Mouse (Mus musculus): ENCODE results near the gene Zfp628. TPM values are rescaled to one million over a fixed set of nuclear protein-coding genes. Genes with fewer than 3 reads are reported as not detected.
"Not testable (repeated sequence)": the region's sequence is repeated elsewhere in the genome, so short reads cannot be mapped to it uniquely, and the experiment has no call there.

Zfp628 gene
- total RNA-seq (2021): 1 to 10 TPM; 7.9 to 8.4 TPM
- long read RNA-seq, experiment 1, partial matches to known transcripts: 0 of 3 reads
- long read RNA-seq, experiment 1, other reads (novel, unspliced or antisense): 2 of 3 reads
- long read RNA-seq, experiment 2, partial matches to known transcripts: 0 of 4 reads
- long read RNA-seq, experiment 2, other reads (novel, unspliced or antisense): 4 of 4 reads

GRCm38 (mm10) chr7:4915007-4915665 is at the start of gene Zfp628:
Zfp628 (plus strand) TSS chr7:4915217.
- peak; percentile 93 for DNase-seq
- intact Hi-C loops (cut with DNase I; ENCODE audit: low total_unique reads): no loop called here

- intact Hi-C loops (cut with DNase I; ENCODE audit: low total_unique reads): no loop called here
- DNase-seq: peak; percentile 94
Observed at GRCm38 (mm10) chr7:4865579-4866493, 49.2 kb upstream of the Zfp628 start.

- no peak for DNase-seq
- intact Hi-C loops (cut with DNase I; ENCODE audit: low total_unique reads): no loop called here
Observed at GRCm38 (mm10) chr7:4866631-4867180, 48.3 kb upstream of the Zfp628 start.

GRCm38 (mm10) chr7:4870133-4870532 is 44.9 kb upstream of the Zfp628 start, which contains the start of gene Isoc2b:
Isoc2b (minus strand) TSS chr7:4870258.
- intact Hi-C loops (cut with DNase I; ENCODE audit: low total_unique reads): no loop called here
- DNase-seq: no peak

GRCm38 (mm10) chr7:4876753-4877221 is 38.2 kb upstream of the Zfp628 start, which contains the start of gene Isoc2a:
Isoc2a (plus strand) TSS chr7:4877153.
- intact Hi-C loops (cut with DNase I; ENCODE audit: low total_unique reads): no loop called here
- DNase-seq: peak; percentile 89

GRCm38 (mm10) chr7:4877226-4877625 is 37.8 kb upstream of the Zfp628 start:
- DNase-seq: no peak
- intact Hi-C loops (cut with DNase I; ENCODE audit: low total_unique reads): no loop called here

- intact Hi-C loops (cut with DNase I; ENCODE audit: low total_unique reads): no loop called here
- DNase-seq: no peak
Observed at GRCm38 (mm10) chr7:4878186-4878585, 36.8 kb upstream of the Zfp628 start.

GRCm38 (mm10) chr7:4879036-4879435 is 36.0 kb upstream of the Zfp628 start:
- intact Hi-C loops (cut with DNase I; ENCODE audit: low total_unique reads); DNase-seq: not testable (repeated sequence)

- no peak for DNase-seq
- intact Hi-C loops (cut with DNase I; ENCODE audit: low total_unique reads): no loop called here
Observed at GRCm38 (mm10) chr7:4886680-4887079, 28.3 kb upstream of the Zfp628 start.

- intact Hi-C loops (cut with DNase I; ENCODE audit: low total_unique reads): no loop called here
- no peak for DNase-seq
Observed at GRCm38 (mm10) chr7:4895186-4895585, 19.8 kb upstream of the Zfp628 start.

GRCm38 (mm10) chr7:4898851-4899648 is 16.0 kb upstream of the Zfp628 start:
- intact Hi-C loops (cut with DNase I; ENCODE audit: low total_unique reads): no loop called here
- DNase-seq: no peak

GRCm38 (mm10) chr7:4899649-4900522 is 15.1 kb upstream of the Zfp628 start:
- intact Hi-C loops (cut with DNase I; ENCODE audit: low total_unique reads): no loop called here
- peak; percentile 45 for DNase-seq

- DNase-seq: no peak
- intact Hi-C loops (cut with DNase I; ENCODE audit: low total_unique reads): no loop called here
Observed at GRCm38 (mm10) chr7:4900523-4900851, 14.5 kb upstream of the Zfp628 start.

GRCm38 (mm10) chr7:4901171-4901570 is 13.8 kb upstream of the Zfp628 start:
- DNase-seq: no peak
- intact Hi-C loops (cut with DNase I; ENCODE audit: low total_unique reads): no loop called here

- DNase-seq: no peak
- intact Hi-C loops (cut with DNase I; ENCODE audit: low total_unique reads): no loop called here
Observed at GRCm38 (mm10) chr7:4902404-4902803, 12.6 kb upstream of the Zfp628 start.

- intact Hi-C loops (cut with DNase I; ENCODE audit: low total_unique reads): no loop called here
- no peak for DNase-seq
Observed at GRCm38 (mm10) chr7:4906466-4906950, 8.5 kb upstream of the Zfp628 start, which contains the start of gene Gm36210. Gm36210 (minus strand) TSS chr7:4906516.

GRCm38 (mm10) chr7:4911561-4911960 is 3.5 kb upstream of the Zfp628 start:
- intact Hi-C loops (cut with DNase I; ENCODE audit: low total_unique reads): no loop called here
- peak; percentile 73 for DNase-seq

- DNase-seq: no peak
- intact Hi-C loops (cut with DNase I; ENCODE audit: low total_unique reads): no loop called here
Observed at GRCm38 (mm10) chr7:4912248-4912647, 2.8 kb upstream of the Zfp628 start.
